Mouse (Mus musculus): Measurements from ENCODE around the gene Ihh. TPM values are rescaled to one million over a fixed set of nuclear protein-coding genes. Genes with fewer than 3 reads are reported as not detected.

Gene Ihh
- polyA plus RNA-seq, 1 experiment from 2014 or later, result 0.21 TPM

DNA sequence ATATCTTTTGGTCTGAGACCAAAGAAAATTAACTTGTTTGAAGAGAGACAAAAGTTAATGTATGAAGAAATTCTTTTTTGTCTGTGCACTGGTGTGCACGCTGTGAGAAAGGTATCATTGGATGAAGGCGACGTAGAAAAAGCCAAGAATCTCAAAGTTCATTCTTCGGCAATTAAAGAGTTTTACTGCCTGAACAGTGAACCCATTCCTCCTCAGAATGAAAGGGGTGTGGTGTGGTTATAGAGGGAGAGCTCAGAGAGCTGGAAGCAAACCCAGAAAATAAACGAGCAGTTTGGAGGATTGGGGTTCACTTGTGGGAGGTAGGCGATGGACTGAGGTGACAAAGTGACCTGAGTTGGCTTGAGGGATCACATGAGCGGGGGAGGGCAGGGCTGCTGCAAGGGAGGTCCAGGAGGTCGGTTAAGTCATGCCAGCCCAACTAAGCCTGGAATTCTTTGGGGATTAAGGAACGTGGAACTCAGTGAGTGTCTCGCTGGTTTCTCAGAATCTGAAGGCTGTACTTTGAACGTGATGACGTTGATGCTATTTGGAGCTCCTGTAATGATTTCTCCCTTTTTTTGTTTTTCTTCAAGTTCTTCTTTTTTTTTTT, 15.1 kb downstream of the Ihh start:
- H3K36me3 ChIP-seq (ENCODE audit: poor library complexity, severe bottlenecking), result no peaks in the 10 kb centered on the region
- 35% methylated on average over 12 of the region's 12 CpGs for WGBS
- ATAC-seq, result no peak
- H3K9me3 ChIP-seq (replicated peaks), result no peaks in the 10 kb centered on the region
- H3K27me3 ChIP-seq, result peaks cover 60% of the 10 kb centered on the region
- no peak overlapping the region for H3K27ac ChIP-seq
- no peak overlapping the region for H3K4me3 ChIP-seq
- H3K9ac ChIP-seq, result no peak overlapping the region
- no peaks in the 10 kb centered on the region; the same call in 1 of the 2 replicates for H3K4me1 ChIP-seq
- H3K4me2 ChIP-seq, result no peak overlapping the region

DNA sequence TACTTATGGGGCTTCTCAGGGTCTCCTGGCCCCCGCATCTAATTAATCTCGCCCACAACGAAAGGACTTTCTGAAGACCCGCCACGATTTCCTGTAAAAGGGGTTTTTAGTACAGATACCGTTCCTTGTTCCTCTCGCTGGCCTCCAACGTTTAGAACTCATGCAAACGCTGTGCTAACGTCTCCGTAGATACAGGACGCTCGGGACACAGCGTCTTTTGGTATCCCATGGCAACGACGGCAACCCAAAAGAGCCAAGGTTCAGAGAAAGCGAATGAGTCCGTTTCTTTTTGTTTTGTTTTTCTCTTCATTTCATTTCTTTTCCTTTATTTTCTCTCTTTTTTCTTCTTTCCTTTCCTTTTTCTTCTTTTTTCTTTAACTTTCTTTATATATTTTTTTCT, 16.1 kb downstream of the Ihh start, which contains the start of gene Cfap65:
Gene Cfap65, minus strand, starts transcription at position 198 of the 400 bp plus-strand sequence.
- ATAC-seq, result peak; percentile 70; the same call in 1 of the 2 replicates
- Histone ChIP-seq H3K4me1 (no peaks in the 10 kb centered on the region; the same call in 1 of the 2 replicates), H3K9ac (peak within 1 kb of the TSS; percentile 55; the same call in 1 of the 2 replicates), H3K27ac (no peak within 1 kb of the TSS), H3K9me3 (replicated peaks) (no peaks in the 10 kb centered on the region), H3K36me3 (ENCODE audit: poor library complexity, severe bottlenecking) (no peaks in the 10 kb centered on the region), H3K4me3 (peak within 1 kb of the TSS; percentile 37), H3K4me2 (peak within 1 kb of the TSS; percentile 65), H3K27me3 (peaks cover 59% of the 10 kb centered on the region)
- 1% methylated on average over 18 of the region's 18 CpGs for WGBS

DNA sequence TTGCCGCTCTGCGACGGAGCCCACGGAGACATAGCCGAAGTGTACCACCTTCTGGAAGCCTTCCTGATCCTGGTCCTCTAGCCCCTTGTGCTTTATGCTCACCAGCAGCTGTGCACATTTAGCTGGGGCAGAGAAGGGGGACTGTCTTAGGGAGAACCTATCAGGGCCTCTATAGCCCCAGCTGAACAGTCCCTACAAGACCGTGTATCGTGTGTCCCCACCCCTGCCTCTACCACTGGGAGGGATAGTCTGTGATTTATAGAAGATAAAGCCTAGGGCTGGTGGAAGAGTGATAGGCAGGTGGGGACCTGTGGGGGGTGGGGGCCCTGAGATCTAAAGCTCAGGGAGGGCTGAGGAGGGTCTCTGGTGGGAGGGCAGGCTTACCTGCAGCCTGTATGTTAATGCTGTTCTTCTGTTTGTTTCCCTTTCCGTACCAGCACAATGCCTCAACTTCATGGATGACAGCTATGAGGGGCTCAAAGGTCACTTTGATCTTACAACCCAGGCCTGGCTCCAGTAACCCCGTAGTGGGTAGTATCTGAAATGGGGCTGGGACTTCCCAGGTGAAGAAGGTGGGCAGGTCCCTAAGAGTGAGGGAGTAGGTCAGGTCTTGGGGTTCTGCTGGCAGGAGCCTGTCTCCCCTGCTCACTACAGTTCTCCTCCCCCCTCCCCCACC, 23.7 kb downstream of the Ihh start:
- Histone ChIP-seq H3K36me3 (ENCODE audit: poor library complexity, severe bottlenecking) (no peaks in the 10 kb centered on the region), H3K4me2 (no peak overlapping the region), H3K9ac (no peak overlapping the region), H3K4me3 (no peak overlapping the region), H3K4me1 (no peaks in the 10 kb centered on the region), H3K27me3 (peaks cover 48% of the 10 kb centered on the region), H3K27ac (no peak overlapping the region), H3K9me3 (replicated peaks) (no peaks in the 10 kb centered on the region)
- 84% methylated on average over 9 of the region's 9 CpGs for WGBS
- no peak for ATAC-seq

DNA sequence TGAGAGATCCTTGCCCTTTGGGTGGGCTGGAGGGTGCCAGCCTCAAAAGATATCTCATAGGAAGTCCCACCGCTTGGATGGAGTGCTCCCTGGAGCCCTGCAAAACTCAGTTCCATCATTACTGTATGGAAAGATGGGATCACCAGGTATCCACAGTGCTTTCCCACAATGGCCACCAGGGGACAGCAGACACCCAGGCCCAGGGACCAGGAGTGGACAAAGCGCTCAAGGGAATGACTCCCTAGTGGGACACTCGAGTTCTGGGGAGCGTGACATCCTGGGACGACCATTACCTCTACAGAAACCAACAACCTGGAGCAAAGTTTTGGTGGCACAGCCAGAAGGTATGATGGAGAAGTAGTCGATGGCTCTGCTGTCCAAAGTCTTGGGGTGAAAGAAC, 24.8 kb downstream of the Ihh start:
- Histone ChIP-seq H3K27me3 (peaks cover 40% of the 10 kb centered on the region), H3K4me1 (no peaks in the 10 kb centered on the region), H3K4me3 (no peak overlapping the region), H3K9me3 (replicated peaks) (no peaks in the 10 kb centered on the region), H3K36me3 (ENCODE audit: poor library complexity, severe bottlenecking) (no peaks in the 10 kb centered on the region), H3K4me2 (no peak overlapping the region), H3K27ac (no peak overlapping the region), H3K9ac (no peak overlapping the region)
- 36% methylated on average over 6 of the region's 6 CpGs for WGBS
- no peak for ATAC-seq

DNA sequence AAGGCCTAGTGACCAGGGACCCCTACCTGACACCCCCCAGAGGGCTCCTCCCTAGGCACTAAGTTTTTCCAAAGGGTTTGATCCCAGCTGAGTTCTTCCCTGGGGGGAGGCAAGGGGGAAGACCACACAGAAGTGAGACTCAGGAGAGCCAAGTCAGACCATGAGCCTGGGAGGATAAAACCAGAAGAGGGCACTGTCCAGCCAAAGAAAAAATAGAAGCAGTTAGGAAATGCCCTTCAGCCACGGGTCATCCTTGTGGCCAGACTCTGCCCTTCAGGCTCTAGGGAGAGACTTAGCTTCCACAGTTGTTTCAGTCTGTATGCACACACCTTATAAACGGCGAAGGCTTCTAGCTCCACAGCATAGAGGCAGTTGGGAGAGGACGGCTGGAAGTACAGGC, 27.0 kb downstream of the Ihh start:
- 61% methylated on average over 4 of the region's 4 CpGs for WGBS
- Histone ChIP-seq H3K27me3 (peaks cover 32% of the 10 kb centered on the region), H3K9me3 (replicated peaks) (no peaks in the 10 kb centered on the region)

DNA sequence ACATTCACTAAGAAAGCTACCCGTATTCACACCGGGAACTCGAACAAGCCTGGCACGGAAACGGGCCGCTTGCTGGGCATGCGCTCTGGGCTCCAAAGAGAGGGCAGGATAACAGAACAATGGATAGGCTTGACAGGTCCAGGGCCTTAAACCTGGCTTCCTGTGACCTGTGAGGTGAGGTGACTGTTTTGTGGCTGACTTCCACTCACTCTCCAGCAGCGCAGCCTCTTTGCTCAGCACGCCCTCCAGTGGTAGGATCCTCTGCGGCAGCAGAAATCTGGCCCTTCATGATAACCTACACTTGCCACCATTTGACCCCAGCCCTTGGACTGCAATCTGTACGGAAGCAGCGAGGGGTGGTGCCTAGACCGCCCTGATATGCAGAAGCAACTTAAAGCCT, 35.8 kb downstream of the Ihh start:
- Histone ChIP-seq H3K9me3 (replicated peaks) (no peaks in the 10 kb centered on the region), H3K36me3 (ENCODE audit: poor library complexity, severe bottlenecking) (no peaks in the 10 kb centered on the region), H3K4me1 (no peaks in the 10 kb centered on the region), H3K9ac (peak overlapping the region; percentile 26; the same call in 1 of the 2 replicates), H3K4me3 (no peak overlapping the region), H3K27me3 (peaks cover 11% of the 10 kb centered on the region; the same call in 1 of the 2 replicates), H3K4me2 (peak overlapping the region; percentile 32; the same call in 1 of the 2 replicates), H3K27ac (no peak overlapping the region)
- ATAC-seq, result no peak
- WGBS, result 25% methylated on average over 13 of the region's 13 CpGs

More for the DNA sequence above, 27.0 kb downstream of the Ihh start:
- Histone ChIP-seq H3K4me1 (no peaks in the 10 kb centered on the region), H3K4me3 (no peak overlapping the region), H3K27ac (no peak overlapping the region), H3K9ac (no peak overlapping the region), H3K4me2 (no peak overlapping the region), H3K36me3 (ENCODE audit: poor library complexity, severe bottlenecking) (no peaks in the 10 kb centered on the region)
- no peak for ATAC-seq

DNA sequence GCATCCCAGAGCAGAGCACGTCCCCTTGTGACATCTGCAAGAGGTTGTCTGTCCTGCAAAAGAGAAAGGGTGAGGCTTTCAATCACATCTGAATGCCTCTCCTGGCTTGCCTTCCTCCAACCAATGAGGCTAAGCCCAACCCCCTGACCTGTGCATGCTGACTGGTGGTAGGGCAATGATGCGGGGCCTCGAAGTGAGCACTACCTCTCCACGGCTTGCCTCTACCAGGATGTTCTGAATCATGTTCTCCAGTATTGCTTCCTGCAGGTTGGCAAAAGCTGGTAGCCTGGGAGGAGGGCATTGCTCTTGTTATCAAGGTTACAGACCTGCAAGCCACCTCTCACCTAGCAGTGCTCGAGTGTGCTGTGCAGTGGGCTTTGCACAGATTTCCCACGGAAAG, 49.3 kb downstream of the Ihh start:
- Histone ChIP-seq H3K9me3 (replicated peaks) (no peaks in the 10 kb centered on the region), H3K4me2 (no peak overlapping the region), H3K9ac (no peak overlapping the region), H3K27ac (no peak overlapping the region), H3K4me3 (no peak overlapping the region), H3K36me3 (ENCODE audit: poor library complexity, severe bottlenecking) (no peaks in the 10 kb centered on the region), H3K27me3 (peaks cover 88% of the 10 kb centered on the region), H3K4me1 (peaks cover 25% of the 10 kb centered on the region)
- WGBS, result 23% methylated on average over 6 of the region's 6 CpGs
- ATAC-seq, result no peak

DNA sequence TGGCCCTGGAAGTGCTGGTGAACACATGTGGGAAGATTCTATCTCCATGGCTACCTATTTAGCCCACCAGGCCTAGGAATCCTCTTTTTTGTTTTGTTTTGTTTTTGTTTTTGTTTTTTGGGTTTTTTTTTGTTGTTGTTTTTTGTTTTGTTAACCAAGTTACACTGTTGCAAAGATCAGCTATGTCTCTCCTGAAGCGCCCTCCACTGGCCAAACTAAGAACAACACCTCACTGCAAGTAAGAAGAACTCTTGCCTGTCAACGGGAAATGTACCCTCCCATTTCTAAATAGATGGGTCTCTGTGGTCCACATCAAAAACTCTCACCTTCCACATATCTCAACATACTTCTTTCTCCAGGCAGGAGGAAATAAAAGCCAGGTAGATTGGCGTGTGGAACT, 49.8 kb downstream of the Ihh start:
- Histone ChIP-seq H3K4me1 (peaks cover 25% of the 10 kb centered on the region), H3K9me3 (replicated peaks) (no peaks in the 10 kb centered on the region), H3K36me3 (ENCODE audit: poor library complexity, severe bottlenecking) (no peaks in the 10 kb centered on the region), H3K4me2 (no peak overlapping the region), H3K4me3 (no peak overlapping the region), H3K27me3 (peaks cover 89% of the 10 kb centered on the region), H3K27ac (no peak overlapping the region), H3K9ac (no peak overlapping the region)
- ATAC-seq, result no peak
- 4% methylated on average over 3 of the region's 3 CpGs for WGBS

DNA sequence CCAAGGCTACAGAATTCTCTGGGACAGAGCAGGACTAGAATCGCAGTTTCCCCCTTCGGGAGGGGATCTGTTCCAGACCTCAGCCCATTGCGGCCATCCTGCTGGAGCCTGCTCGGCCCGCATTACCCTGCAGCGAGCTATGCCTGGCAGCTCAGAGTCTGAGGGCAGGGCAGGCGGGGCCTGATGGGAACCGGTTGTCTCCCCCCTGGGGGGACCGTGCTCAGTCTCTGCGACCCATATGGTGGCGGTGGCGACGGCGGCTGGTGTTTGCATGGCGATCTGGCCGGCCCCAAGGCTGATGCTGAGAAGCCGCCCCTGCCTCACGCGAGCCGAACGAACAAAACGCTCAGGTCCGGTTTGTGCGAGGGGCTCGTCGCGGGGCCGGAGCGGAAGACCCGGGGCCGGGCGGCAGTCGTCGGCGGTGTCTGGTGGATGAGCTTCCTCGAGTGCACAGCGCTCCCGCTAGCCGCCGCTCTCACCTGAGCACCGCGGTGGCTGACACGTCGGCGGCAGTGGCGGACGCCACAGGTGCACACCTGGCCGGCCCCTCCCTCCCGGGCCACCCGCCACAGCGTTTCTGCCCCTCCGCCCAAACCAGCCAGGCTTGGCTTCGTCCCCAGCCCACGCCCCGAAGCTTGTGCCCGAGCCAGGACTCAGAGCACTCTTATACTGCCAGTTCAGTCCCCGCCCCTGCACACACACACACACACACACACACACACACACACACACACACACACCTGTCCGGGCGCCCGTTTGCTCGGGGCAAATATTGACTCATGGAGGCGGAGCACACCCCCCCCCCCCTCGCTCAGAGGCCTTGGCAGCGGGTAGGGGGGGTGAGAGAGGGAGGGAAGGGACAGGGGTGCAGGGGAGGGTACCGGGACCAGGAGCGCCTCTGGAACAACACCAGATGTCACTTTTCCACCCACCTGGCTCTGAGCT, 50.9 kb downstream of the Ihh start:
- H3K9ac ChIP-seq, result peak overlapping the region; percentile 48
- ATAC-seq, result 0 out of 2 replicates have a peak, but pooled peaks have one; percentile 41
- H3K27ac ChIP-seq, result no peak overlapping the region
- WGBS, result 1% methylated on average over 56 of the region's 66 CpGs
- peak overlapping the region; percentile 67 for H3K4me2 ChIP-seq
- peaks cover 25% of the 10 kb centered on the region for H3K4me1 ChIP-seq
- peaks cover 97% of the 10 kb centered on the region for H3K27me3 ChIP-seq
- H3K36me3 ChIP-seq (ENCODE audit: poor library complexity, severe bottlenecking), result no peaks in the 10 kb centered on the region
- H3K4me3 ChIP-seq, result peak overlapping the region; percentile 36
- no peaks in the 10 kb centered on the region for H3K9me3 ChIP-seq (replicated peaks)

DNA sequence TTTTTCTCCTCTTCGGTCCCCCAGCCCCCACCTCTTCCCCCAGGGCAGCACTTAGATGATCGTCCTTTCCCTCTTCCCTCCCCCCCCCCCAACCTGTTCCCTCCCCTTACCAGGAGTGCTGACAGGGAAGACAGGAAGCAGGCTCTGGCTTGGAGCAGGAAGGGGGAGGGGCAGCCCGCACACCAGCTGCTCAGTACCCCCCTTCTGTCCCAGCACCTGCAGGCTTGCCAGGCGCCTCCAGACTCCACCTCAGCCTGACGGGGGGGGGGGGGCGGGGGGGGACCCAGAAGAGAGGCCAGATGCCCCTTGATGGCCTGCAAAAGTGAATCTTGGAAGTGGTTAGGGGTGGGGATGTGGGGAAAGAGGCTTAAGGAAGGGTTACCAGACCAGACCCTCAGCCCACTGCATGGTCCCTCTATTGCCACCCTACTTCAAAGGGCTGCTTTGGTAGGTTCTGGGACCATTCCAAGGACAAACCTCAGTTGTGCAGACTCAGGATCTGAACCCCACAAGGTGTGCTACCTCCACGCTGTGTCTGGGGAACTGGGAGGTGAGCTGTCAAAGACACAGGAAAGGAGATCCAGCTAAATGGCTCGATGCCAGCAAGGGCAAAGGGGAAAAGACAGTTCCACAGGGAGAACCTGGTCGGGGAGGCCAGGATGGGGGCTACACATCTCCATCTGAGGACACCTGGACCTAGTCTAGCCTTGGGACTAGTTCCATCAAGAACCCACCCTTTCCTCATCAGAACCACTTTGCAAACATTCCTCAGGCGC, 52.6 kb downstream of the Ihh start:
- Histone ChIP-seq H3K4me2 (no peak overlapping the region), H3K9me3 (replicated peaks) (no peaks in the 10 kb centered on the region), H3K27ac (no peak overlapping the region), H3K4me3 (no peak overlapping the region), H3K36me3 (ENCODE audit: poor library complexity, severe bottlenecking) (no peaks in the 10 kb centered on the region), H3K9ac (no peak overlapping the region), H3K27me3 (peaks cover 98% of the 10 kb centered on the region), H3K4me1 (peaks cover 25% of the 10 kb centered on the region)
- no peak for ATAC-seq
- WGBS, result 4% methylated on average over 7 of the region's 10 CpGs

DNA sequence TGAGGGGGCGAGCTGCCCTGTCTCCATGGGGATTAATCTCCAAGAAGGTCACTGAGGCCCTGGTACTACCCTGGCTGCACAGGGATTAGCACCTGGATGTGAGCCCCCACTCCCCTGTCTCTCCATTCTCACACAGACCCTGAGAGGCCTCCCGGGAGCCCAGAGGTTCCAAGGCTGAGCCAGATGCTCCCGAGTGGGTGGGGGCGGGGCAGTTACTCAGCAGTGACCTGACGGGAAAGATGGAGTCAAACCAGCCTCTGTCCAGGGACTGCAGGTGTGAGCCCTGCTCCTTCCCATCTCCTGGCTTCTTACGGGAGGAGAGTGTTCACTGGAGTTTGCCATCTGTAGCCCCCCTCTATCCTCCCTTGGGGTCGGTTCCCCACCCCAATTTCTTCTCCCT, 53.5 kb downstream of the Ihh start:
- 2% methylated on average over 7 of the region's 7 CpGs for WGBS
- Histone ChIP-seq H3K4me2 (no peak overlapping the region), H3K9me3 (replicated peaks) (no peaks in the 10 kb centered on the region), H3K27ac (no peak overlapping the region), H3K4me1 (peaks cover 31% of the 10 kb centered on the region), H3K27me3 (peaks cover 98% of the 10 kb centered on the region), H3K9ac (no peak overlapping the region), H3K4me3 (no peak overlapping the region), H3K36me3 (ENCODE audit: poor library complexity, severe bottlenecking) (no peaks in the 10 kb centered on the region)
- no peak for ATAC-seq
